Mouse (Mus musculus) olfactory bulb, adult 2 months (tissue): ENCODE results near the gene Pdk1.

Experiments
- CTCF ChIP-seq: fragments of 200-500 bp; IDR thresholded peaks from 2 replicates; pipeline ENCODE4 v1.5.1; 2012; ENCODE audit warnings: low read depth, mild to moderate bottlenecking, low read length, moderate library complexity; ENCODE audit not compliant: insufficient read depth
- POLR2A ChIP-seq: fragments of 200-500 bp; IDR thresholded peaks from 2 replicates; pipeline ENCODE4 v1.6.1; 2012; ENCODE audit warnings: mild to moderate bottlenecking, low read depth, low read length, moderate library complexity; ENCODE audit not compliant: insufficient read depth

DNA sequence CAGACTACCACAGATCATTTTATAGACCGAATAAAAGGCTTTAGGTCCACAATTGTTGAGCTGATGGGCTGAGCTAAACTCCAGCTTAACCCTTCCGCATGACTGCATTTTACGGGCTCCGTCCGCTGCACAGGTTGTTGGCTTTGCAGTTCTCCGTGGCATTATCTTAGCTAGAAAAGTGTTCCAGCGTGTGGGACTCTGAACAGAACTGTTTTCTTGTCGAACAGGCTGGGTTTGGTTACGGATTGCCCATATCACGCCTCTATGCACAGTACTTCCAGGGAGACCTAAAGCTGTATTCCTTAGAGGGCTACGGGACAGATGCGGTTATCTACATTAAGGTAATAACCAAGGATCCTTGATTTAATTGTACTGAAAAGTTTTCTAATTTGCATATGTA lies 24.4 kb downstream of the Pdk1 start:
- TF ChIP-seq CTCF (no peak), POLR2A (no peak)
